Mouse (Mus musculus) layer of hippocampus, adult 8-10 months (tissue): Measurements from ENCODE around the gene Tspan18. TPM values are rescaled to one million over a fixed set of nuclear protein-coding genes. Genes with fewer than 3 reads are reported as not detected.

Experiments
- DNase-seq, 2 experiments: peaks; one replicate each; pipeline ENCODE4 v3.0.0; 2022; ENCODE audit warnings: low spot score in 2 of 2
- total RNA-seq, 4 experiments: library from RNA; stranded (reverse); gene quantifications; 2 replicates each; pipeline ENCODE4 v1.2.4; 2022

Gene Tspan18
- total RNA-seq, 4 experiments from 2014 or later = 20.9 to 31.4 (median 27.3) TPM

GRCm38 (mm10) chr2:93163317-93163716 lies 171.0 kb downstream of the Tspan18 start:
- DNase-seq = no peak

- DNase-seq = no peak
These were observed 171.5 kb downstream of the Tspan18 start for GRCm38 (mm10) chr2:93162791-93163190.

GRCm38 (mm10) chr2:93161914-93162664 lies 172.2 kb downstream of the Tspan18 start:
- no peak for DNase-seq

GRCm38 (mm10) chr2:93160467-93161035 lies 173.8 kb downstream of the Tspan18 start:
- DNase-seq = no peak

- DNase-seq = no peak
These were observed 179.7 kb downstream of the Tspan18 start for GRCm38 (mm10) chr2:93154486-93155032.

GRCm38 (mm10) chr2:93153833-93154232 lies 180.5 kb downstream of the Tspan18 start:
- DNase-seq = no peak

GRCm38 (mm10) chr2:93152883-93153491 lies 181.3 kb downstream of the Tspan18 start:
- peak in 1 of 2 experiments; percentile 34 for DNase-seq

- DNase-seq = no peak
These were observed 182.1 kb downstream of the Tspan18 start for GRCm38 (mm10) chr2:93152191-93152601.

Other genes with a start within 250 kb of the Tspan18 start
- gene Trp53i11, start 147.0 kb downstream of the Tspan18 start, total RNA-seq = 10 to 100 TPM; 65.0 to 87.9 (median 80.4) TPM
- 10 to 100 TPM; 21.7 to 42.4 (median 29.3) TPM for gene Cd82, start 128.6 kb upstream of the Tspan18 start, total RNA-seq
- not detected for gene Gm10803, start 226.1 kb upstream of the Tspan18 start, total RNA-seq